Mouse (Mus musculus) limb, embryonic 11.5 days (tissue): ENCODE data around the gene Cuedc1. TPM values are rescaled to one million over a fixed set of nuclear protein-coding genes. Genes with fewer than 3 reads are reported as not detected.
A peak's percentile ranks its signal among the peaks of the same experiment; 100 is the strongest.
"Not testable (repeated sequence)": the region's sequence is repeated elsewhere in the genome, so short reads cannot be mapped to it uniquely, and the experiment has no call there.

ENCODE experiments used
- ATAC-seq: fragments of 200-750 bp; cut with Nextera tagmentation; 2 replicates; pipeline ENCODE4 v1.8.0; 2017; ENCODE audit warnings: low read depth; ENCODE audit not compliant: insufficient number of reproducible peaks, low FRiP score, low TSS enrichment
- DNase-seq: peaks from one replicate; pipeline ENCODE4 v3.0.0-alpha.2; 2015; ENCODE audit warnings: low spot score
- H3K27ac ChIP-seq: fragments of 300-500 bp; sonication (generic); replicated peaks from 2 replicates; pipeline ENCODE4 v1.5.1; 2014; ENCODE audit warnings: low read depth, mild to moderate bottlenecking, low read length
- H3K27me3 ChIP-seq: fragments of 300-500 bp; sonication (generic); 2 replicates; pipeline ENCODE4 v1.6.1; 2014; ENCODE audit warnings: mild to moderate bottlenecking, low read length, mixed read lengths; ENCODE audit not compliant: control insufficient read depth, insufficient read depth
- H3K36me3 ChIP-seq: fragments of 300-500 bp; sonication (generic); 2 replicates; pipeline ENCODE4 v1.6.1; 2014; ENCODE audit warnings: mild to moderate bottlenecking, low read length, moderate library complexity, mixed read lengths; ENCODE audit not compliant: control insufficient read depth, insufficient read depth
- H3K4me1 ChIP-seq: fragments of 300-500 bp; sonication (generic); 2 replicates; pipeline ENCODE4 v1.6.1; 2014; ENCODE audit warnings: low read length, mixed read lengths; ENCODE audit not compliant: control insufficient read depth, insufficient read depth
- H3K4me2 ChIP-seq: fragments of 300-500 bp; sonication (generic); 2 replicates; pipeline ENCODE4 v1.6.1; 2014; ENCODE audit warnings: low read depth, mild to moderate bottlenecking, moderate library complexity; ENCODE audit not compliant: severe bottlenecking
- H3K4me3 ChIP-seq: fragments of 300-500 bp; sonication (generic); 2 replicates; pipeline ENCODE4 v1.5.1; 2014; ENCODE audit warnings: low read depth, low read length
- H3K9ac ChIP-seq: fragments of 300-500 bp; sonication (generic); 2 replicates; pipeline ENCODE4 v1.6.1; 2014; ENCODE audit warnings: mild to moderate bottlenecking, low read length
- H3K9me3 ChIP-seq: fragments of 300-500 bp; sonication (generic); 2 replicates; pipeline ENCODE4 v1.6.1; 2016; ENCODE audit warnings: low read length; ENCODE audit not compliant: control insufficient read depth
- WGBS: fragments of 180-500 bp; shearing (Covaris S2); extraction: QIAGEN DNeasy Blood & Tissue Kit; methylation state at CpG from one replicate; pipeline ENCODE4 v1.1.7; 2014; 5-methylcytosine and 5-hydroxymethylcytosine counted together
- polyA plus RNA-seq: library from polyadenylated mRNA; unstranded; fragments of >200 nt; fragmentation: Nextera tagmentation; extraction: Ambion mirVana; gene quantifications from 2 replicates; pipeline ENCODE4 v1.2.1, GENCODE M21; 2014

The Cuedc1 gene
- polyA plus RNA-seq, 1 experiment from 2014 or later: 14.3 TPM

DNA sequence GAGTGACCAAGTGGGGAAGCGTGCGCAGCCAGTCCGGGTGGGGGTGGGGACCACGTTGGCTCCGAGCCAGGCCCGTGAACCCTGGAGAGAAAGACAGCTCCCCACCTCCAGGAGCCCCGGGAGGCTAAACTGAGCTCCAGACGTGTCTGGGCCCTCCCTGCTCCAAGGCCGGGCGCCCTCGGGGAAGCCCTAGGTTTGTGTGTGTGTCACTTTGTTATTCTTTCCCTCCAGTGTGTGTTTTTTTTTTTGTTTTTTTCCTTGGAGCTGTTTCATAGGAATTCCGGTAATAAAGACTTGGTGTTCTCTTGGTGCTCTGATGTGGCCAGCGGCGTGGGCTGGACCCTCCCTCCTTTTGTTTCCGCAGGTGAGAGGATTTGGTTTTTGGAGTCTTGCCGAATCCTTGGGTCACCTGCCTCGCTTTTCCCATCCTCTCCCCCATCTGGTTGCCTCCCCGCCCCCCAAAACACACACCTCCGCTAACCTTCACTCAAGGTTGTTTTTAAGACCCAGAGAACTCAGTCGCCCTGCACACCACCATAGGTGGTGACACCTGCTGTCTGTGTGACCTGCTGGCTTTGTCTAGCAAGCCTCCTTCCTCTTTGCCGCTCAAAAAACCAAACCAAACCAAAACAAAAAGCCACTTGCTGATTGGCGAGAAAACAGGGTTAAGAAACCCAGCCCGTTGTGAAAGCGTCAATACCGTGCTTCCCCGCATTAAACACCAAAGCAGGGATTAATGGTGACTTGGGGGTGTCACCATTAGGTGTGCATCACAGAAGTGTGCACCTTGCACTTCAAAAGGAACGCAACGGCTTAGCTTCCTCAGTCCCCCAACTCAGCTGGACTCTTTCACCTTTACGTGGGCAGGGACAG lies 96.2 kb downstream of the Cuedc1 start:
- H3K4me1 ChIP-seq: peaks cover 16% of the 10 kb centered on the region
- no peaks in the 10 kb centered on the region for H3K9me3 ChIP-seq
- no peak overlapping the region for H3K9ac ChIP-seq
- H3K4me2 ChIP-seq: peak overlapping the region; percentile 35
- peaks cover 25% of the 10 kb centered on the region for H3K27me3 ChIP-seq
- H3K36me3 ChIP-seq: no peaks in the 10 kb centered on the region
- WGBS: 3% methylated on average over 29 of the region's 29 CpGs
- ATAC-seq (no peak), DNase-seq (peak; percentile 63)
- no peak overlapping the region for H3K27ac ChIP-seq
- peak overlapping the region; percentile 19 for H3K4me3 ChIP-seq

DNA sequence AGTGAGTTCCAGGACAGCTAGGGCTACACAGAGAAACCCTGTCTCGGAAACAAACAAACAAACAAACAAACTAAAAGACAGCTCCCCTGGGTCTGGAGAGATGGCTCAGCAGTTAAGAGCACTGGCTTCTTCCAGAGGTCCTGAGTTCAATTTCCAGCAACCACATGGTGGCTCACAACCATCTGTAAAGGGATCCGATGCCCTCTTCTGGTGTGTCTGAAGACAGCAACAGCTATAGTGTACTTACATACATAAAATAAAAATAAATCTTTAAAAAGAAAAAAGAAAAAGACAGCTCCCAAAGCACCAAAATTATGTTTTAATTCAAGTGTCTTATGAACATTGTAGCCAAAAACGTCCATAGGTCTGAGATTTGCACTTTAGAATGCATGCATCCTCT lies 97.8 kb downstream of the Cuedc1 start:
- peaks cover 25% of the 10 kb centered on the region for H3K27me3 ChIP-seq

DNA sequence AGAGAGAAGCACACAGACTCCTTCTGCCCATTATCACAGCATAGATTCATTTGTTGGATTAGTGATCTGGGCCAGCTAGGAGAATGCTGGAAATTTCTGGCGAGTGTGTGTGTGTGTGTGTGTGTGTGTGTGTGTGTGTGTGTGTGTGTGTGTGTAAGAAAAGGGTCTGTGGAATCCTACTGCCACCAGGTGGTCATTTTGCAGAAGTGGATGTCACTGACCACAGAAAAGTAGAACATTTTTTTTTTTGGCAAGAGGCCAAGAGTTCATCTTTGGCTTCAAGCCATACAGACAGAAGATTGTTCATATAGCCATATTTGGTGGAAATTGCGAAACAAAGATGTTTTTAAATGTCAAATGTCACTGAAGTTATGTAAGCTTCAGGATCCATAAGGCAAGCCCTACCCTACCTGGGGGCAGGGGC lies 99.3 kb downstream of the Cuedc1 start:
- Histone ChIP-seq H3K36me3 (no peaks in the 10 kb centered on the region), H3K4me1 (peaks cover 16% of the 10 kb centered on the region), H3K4me2 (no peak overlapping the region), H3K9me3 (no peaks in the 10 kb centered on the region), H3K27ac (no peak overlapping the region), H3K27me3 (peaks cover 23% of the 10 kb centered on the region), H3K4me3 (no peak overlapping the region), H3K9ac (no peak overlapping the region)
- 14% methylated on average over 2 of the region's 2 CpGs for WGBS
- ATAC-seq: no peak
- DNase-seq: peak; percentile 57

More for the DNA sequence above, 97.8 kb downstream of the Cuedc1 start:
- not testable (repeated sequence) for H3K4me2 ChIP-seq, H3K9ac ChIP-seq, H3K9me3 ChIP-seq, H3K27ac ChIP-seq, DNase-seq, H3K36me3 ChIP-seq, ATAC-seq, H3K4me3 ChIP-seq
- peaks cover 16% of the 10 kb centered on the region for H3K4me1 ChIP-seq
- WGBS: 77% methylated on average over 3 of the region's 3 CpGs

DNA sequence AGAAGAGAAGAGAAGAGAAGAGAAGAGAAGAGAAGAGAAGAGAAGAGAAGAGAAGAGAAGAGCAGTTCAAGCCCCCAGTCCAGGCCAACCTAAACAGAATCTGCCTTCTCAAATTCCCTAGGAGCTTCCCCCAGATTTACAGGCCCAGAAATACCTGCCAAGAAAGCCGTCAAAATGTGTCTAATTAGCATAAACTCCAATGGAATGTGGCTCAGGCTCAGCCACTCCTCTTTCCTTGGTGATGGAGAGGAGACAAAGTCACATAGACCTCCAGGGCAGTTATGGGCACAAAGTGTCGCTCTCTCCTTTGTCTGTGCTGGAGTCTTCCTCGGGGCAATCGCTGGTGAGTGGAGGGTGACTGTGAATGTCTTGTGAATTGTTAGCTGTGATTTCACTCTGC lies 100.4 kb downstream of the Cuedc1 start:
- WGBS: 41% methylated on average over 4 of the region's 4 CpGs
- no peaks in the 10 kb centered on the region for H3K9me3 ChIP-seq
- H3K9ac ChIP-seq: no peak overlapping the region
- H3K36me3 ChIP-seq: no peaks in the 10 kb centered on the region
- no peak for DNase-seq
- H3K27ac ChIP-seq: no peak overlapping the region
- peaks cover 11% of the 10 kb centered on the region for H3K4me1 ChIP-seq
- H3K4me3 ChIP-seq: no peak overlapping the region
- peaks cover 12% of the 10 kb centered on the region for H3K27me3 ChIP-seq
- no peak overlapping the region for H3K4me2 ChIP-seq
- ATAC-seq: no peak

DNA sequence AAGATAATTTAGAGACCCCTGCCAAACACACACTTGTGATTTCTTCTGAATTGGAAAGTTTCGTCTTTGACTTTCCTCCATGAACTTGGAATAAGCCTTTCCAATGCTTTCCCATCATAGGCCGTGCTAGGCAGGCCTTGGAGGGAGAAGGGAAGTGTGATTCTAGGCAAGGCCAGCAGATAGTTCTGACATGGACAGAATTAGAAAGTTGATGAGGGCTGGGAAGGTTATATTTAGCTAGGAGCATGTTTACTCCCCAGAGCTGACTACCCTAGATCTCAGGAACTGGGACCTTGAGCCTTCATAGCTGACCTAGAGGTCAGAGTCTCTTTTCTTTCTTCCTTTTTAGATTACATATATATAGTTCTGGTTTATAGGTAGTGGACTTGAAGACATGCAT lies 103.3 kb downstream of the Cuedc1 start:
- no peak overlapping the region for H3K4me3 ChIP-seq
- WGBS: 75% methylated on average over 2 of the region's 2 CpGs
- no peak overlapping the region for H3K4me2 ChIP-seq
- no peaks in the 10 kb centered on the region for H3K27me3 ChIP-seq
- peaks cover 6% of the 10 kb centered on the region for H3K4me1 ChIP-seq
- H3K27ac ChIP-seq: no peak overlapping the region
- DNase-seq (no peak), ATAC-seq (no peak)
- H3K9ac ChIP-seq: no peak overlapping the region
- no peaks in the 10 kb centered on the region for H3K9me3 ChIP-seq
- H3K36me3 ChIP-seq: no peaks in the 10 kb centered on the region

DNA sequence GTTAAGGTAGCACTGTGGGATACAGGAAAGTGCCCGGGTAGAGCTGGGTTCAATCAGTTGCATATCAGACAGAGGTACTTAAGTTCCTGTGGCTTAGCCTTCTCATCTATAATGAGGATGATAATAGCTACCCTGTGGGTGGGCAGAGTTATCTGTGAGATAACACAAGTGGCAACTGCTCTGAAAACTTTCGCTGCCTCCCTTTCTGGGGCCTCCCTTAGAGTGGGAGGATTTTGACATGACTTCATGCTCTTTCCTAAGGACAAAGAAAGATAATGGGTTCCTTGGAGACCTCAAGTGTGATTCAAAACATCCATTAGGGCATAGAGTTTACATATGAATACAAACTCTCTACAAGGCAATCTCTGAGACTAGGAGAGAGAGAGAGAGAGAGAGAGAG lies 104.2 kb downstream of the Cuedc1 start:
- no peaks in the 10 kb centered on the region for H3K27me3 ChIP-seq
- DNase-seq (no peak), ATAC-seq (no peak)
- H3K9me3 ChIP-seq: no peaks in the 10 kb centered on the region
- H3K4me1 ChIP-seq: peaks cover 6% of the 10 kb centered on the region
- no peak overlapping the region for H3K27ac ChIP-seq
- WGBS: 13% methylated on average over 2 of the region's 2 CpGs
- no peak overlapping the region for H3K9ac ChIP-seq
- no peak overlapping the region for H3K4me3 ChIP-seq
- no peak overlapping the region for H3K4me2 ChIP-seq
- no peaks in the 10 kb centered on the region for H3K36me3 ChIP-seq

DNA sequence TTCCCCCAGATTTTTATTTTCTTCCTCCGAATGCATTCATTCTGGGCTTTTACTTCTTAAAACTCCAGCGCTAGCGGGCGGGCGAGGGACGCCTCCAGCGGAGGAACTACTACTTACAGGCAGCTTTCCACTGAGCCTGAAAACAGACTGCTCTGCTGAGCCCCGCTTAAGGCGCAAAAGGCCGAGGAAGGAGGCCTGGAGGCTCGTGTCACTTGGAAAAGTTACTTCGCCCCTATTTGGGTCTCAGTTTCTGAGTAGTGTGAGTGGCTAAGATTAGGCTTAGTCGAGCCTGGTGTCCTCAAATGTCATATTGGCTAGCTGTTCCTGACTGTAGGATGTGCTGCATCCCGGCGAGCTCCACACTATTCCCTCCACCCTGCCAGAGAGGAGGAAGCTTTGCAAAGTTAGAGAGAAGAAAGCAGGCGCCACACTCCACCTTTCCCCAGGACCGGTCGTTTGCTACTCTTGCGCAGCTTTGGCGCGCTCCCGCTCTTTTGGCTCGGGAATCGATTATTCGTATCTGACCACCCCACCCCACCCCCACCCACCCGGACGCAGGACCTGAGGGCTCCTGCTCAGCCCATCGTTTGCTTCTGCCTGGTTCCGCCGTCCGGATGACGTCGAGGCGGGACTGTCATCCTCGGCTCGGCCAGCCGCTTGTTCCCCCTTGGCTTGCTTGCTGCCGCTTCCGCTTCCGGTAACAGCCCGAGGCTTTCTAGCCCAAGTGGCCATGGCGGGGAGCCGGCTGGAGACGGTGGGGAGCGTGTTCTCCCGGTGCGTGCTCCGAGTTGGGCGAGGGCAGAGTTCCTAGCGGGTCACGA lies 106.1 kb downstream of the Cuedc1 start, which contains the start of gene Mrps23:
Mrps23 (plus strand) TSS at position 677 of the 821 bp plus-strand sequence.
- Histone ChIP-seq H3K36me3 (peaks cover 5% of the 10 kb centered on the region), H3K27ac (peak within 1 kb of the TSS; percentile 81), H3K4me2 (peak within 1 kb of the TSS; percentile 83), H3K9ac (peak within 1 kb of the TSS; percentile 75), H3K4me3 (peak within 1 kb of the TSS; percentile 83), H3K9me3 (no peaks in the 10 kb centered on the region), H3K27me3 (no peaks in the 10 kb centered on the region), H3K4me1 (peaks cover 6% of the 10 kb centered on the region)
- peak; percentile 94 for DNase-seq
- under 1% methylated on average over 51 of the region's 51 CpGs for WGBS
- ATAC-seq: peak; percentile 84

DNA sequence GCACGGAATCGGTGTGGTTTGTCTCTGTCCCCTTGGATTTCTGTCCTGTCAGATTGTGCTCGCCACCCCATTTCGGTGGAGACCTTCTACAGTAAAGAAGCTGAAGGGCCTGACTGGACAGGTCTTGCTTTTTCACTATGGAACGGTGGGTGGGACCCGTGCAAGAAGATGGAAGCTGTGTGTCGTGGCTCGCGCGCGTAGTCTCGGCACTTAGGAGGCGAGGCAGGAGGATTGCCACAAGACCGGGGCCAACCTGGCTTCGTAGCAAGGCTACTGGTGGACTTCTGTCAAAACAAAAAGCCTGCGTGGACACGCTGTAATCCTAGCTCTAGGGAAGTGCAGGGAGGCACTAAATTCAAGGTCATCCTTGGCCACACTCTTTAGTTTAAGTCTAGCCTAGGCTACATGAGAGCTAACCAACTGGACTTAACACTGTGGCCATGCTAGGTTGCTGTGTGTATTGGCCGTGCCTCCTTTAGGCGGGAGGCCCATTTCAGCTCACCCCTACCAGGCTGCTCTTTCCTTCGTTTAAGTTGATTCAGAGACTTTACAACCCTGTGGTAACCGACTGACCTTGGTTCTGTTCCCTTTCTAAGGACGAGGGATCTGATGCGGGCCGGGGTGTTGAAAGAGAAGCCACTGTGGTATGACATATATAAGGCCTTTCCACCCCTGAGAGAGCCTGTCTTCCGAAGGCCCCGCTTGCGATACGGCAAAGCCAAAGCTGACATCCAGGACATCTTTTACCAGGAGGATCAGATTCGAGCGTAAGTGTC lies 106.9 kb downstream of the Cuedc1 start:
- Histone ChIP-seq H3K27me3 (no peaks in the 10 kb centered on the region), H3K4me3 (peak overlapping the region; percentile 83), H3K9ac (peak overlapping the region; percentile 75), H3K4me1 (peaks cover 6% of the 10 kb centered on the region), H3K9me3 (no peaks in the 10 kb centered on the region), H3K36me3 (peaks cover 8% of the 10 kb centered on the region), H3K27ac (no peak overlapping the region), H3K4me2 (peak overlapping the region; percentile 83)
- no peak for ATAC-seq
- 32% methylated on average over 30 of the region's 30 CpGs for WGBS
- DNase-seq: no peak
